Mouse (Mus musculus) thymus, adult 2 months (tissue): ENCODE measurements around the gene Frmpd4. TPM values are rescaled to one million over a fixed set of nuclear protein-coding genes. Genes with fewer than 3 reads are reported as not detected.

Experiments used
- DNase-seq: peaks from one replicate; pipeline ENCODE4 v3.0.0; 2021
- H3K27ac ChIP-seq: fragments of 200-500 bp; 2 replicates; pipeline ENCODE4 v1.5.1; 2012; ENCODE audit warnings: low read length, control low read depth; ENCODE audit not compliant: control insufficient read depth, insufficient read depth
- H3K27me3 ChIP-seq: fragments of 200-500 bp; 2 replicates; pipeline ENCODE4 v1.6.1; 2012; ENCODE audit warnings: mild to moderate bottlenecking, low read length, moderate library complexity, mixed read lengths; ENCODE audit not compliant: control insufficient read depth, insufficient read depth
- H3K36me3 ChIP-seq: fragments of 200-500 bp; 2 replicates; pipeline ENCODE4 v1.6.1; 2012; ENCODE audit warnings: mild to moderate bottlenecking, low read length, moderate library complexity; ENCODE audit not compliant: control insufficient read depth, insufficient read depth
- H3K4me1 ChIP-seq: fragments of 200-500 bp; replicated peaks from 2 replicates; pipeline ENCODE4 v1.6.1; 2012; ENCODE audit warnings: low read length; ENCODE audit not compliant: control insufficient read depth, insufficient read depth
- H3K4me3 ChIP-seq: fragments of 200-500 bp; 2 replicates; pipeline ENCODE4 v1.5.1; 2012; ENCODE audit warnings: mild to moderate bottlenecking, low read length, control low read depth, moderate library complexity; ENCODE audit not compliant: control insufficient read depth, insufficient read depth
- CTCF ChIP-seq: fragments of 200-500 bp; IDR thresholded peaks from 2 replicates; pipeline ENCODE4 v1.5.1; 2012; ENCODE audit warnings: mild to moderate bottlenecking, control low read depth, low read length, moderate library complexity, borderline replicate concordance; ENCODE audit not compliant: control insufficient read depth, poor library complexity, insufficient read depth; ENCODE audit errors: extremely low read depth
- POLR2A ChIP-seq: fragments of 200-500 bp; IDR thresholded peaks from 2 replicates; pipeline ENCODE4 v1.6.1; 2012; ENCODE audit warnings: mild to moderate bottlenecking, low read length, control low read depth, moderate library complexity; ENCODE audit not compliant: control insufficient read depth, poor library complexity, insufficient read depth; ENCODE audit errors: extremely low read depth
- WGBS: fragments of 180-500 bp; shearing (Covaris S2); methylation state at CpG from one replicate; pipeline ENCODE4 v1.1.7; 2018; 5-methylcytosine and 5-hydroxymethylcytosine counted together
- polyA plus RNA-seq: library from polyadenylated mRNA; depleted of rRNA; stranded (reverse); fragments of >200 nt; gene quantifications from 2 replicates; pipeline ENCODE4 v1.2.3, GENCODE M21; 2012; rRNA removed

The Frmpd4 gene
- polyA plus RNA-seq, 1 experiment, result 0.03 TPM

DNA sequence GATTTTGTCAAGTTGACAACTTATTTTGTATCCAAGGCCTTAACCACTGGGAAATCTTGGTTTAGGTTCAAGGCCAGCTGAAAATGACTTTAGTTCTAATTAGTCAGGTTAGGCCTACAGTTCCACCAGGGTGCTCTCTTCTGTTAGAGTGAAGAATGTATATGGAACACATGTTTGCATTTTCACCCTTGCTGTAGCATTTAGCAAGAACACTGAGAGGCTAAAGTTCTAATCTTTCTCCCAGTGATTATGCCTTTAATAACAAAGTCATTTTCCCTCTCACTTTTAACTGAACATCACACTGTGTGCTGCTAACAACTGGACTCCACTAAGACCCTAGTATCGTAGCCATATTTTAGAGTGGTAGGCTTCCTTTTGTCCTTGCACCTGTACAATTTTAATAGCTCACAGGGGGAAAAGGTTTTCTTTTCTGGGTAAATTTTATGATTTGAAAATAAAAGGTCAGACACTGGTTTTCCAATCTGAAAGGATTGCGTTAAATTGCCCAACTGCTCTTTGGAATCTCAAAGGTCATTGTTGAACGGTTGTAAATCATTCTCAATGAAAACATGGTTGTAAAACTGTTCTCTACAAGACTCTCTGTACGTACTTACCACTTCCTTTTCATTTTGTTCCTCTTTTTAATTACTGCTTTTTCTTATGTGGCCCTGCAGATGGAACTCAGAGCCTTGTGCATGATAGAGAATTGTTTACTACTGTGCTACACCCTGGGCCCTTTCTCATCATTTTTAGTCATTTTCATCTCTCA is 1093.4 kb downstream of the Frmpd4 start:
- no peaks in the 10 kb centered on the region for H3K36me3 ChIP-seq
- DNase-seq, result no peak
- H3K4me3 ChIP-seq, result no peak overlapping the region
- H3K27me3 ChIP-seq, result no peaks in the 10 kb centered on the region
- 42% methylated on average over 4 of the region's 4 CpGs for WGBS
- H3K27ac ChIP-seq, result no peak overlapping the region
- no peaks in the 10 kb centered on the region for H3K4me1 ChIP-seq
- no peak for TF ChIP-seq POLR2A
- no peak for TF ChIP-seq CTCF

- H3K36me3 ChIP-seq, result no peaks in the 10 kb centered on the region
- no peak overlapping the region for H3K4me3 ChIP-seq
- no peaks in the 10 kb centered on the region for H3K4me1 ChIP-seq
- TF ChIP-seq CTCF (no peak), POLR2A (no peak)
- no peak overlapping the region for H3K27ac ChIP-seq
- DNase-seq, result no peak
- no peaks in the 10 kb centered on the region for H3K27me3 ChIP-seq
- 95% methylated on average over 6 of the region's 6 CpGs for WGBS
These were observed 1099.4 kb downstream of the Frmpd4 start for GRCm38 (mm10) chrX:167477636-167478035.

DNA sequence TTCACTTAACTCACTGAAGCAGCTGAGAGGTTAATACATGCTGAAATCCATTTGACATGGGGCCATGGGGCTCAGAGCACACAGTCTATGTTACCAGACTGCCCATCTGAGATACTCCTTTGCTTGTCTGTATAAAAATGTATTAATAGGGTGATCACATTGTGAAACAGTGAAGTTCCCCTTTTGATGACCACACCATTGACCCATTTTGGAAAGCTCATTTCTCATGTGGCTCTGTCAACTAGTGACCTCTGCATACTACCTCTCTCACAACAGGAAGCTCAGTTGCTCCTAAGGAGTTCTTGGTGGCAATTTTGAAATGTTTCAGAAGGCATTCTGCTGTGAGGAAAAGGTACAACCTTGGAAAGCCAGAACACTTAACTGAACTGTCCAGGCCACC is 1142.1 kb downstream of the Frmpd4 start:
- H3K4me3 ChIP-seq, result no peak overlapping the region
- no peak for DNase-seq
- H3K27me3 ChIP-seq, result no peaks in the 10 kb centered on the region
- no peaks in the 10 kb centered on the region for H3K36me3 ChIP-seq
- no peaks in the 10 kb centered on the region for H3K4me1 ChIP-seq
- no peak for TF ChIP-seq CTCF
- no peak for TF ChIP-seq POLR2A
- H3K27ac ChIP-seq, result no peak overlapping the region

DNA sequence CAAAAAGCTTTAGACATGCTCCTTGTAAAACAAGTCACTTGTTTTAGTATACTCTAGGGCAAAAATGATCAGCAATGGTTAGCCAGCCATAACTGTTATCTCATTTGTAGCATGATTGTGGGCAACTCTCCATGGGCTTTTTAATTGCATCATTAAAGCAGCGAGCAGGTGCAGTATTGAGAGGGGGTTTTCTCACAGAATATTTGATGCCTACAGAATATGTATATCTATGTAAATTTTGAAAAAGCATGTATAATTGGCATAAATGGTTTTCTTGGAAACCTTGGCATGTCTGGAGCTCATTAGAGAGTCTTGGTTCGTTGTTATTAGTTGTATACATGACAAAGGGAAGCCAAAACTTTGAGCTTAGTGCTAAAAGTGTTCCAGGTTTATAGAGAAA is 1143.1 kb downstream of the Frmpd4 start:
- TF ChIP-seq CTCF, result no peak
- TF ChIP-seq POLR2A, result no peak
- Histone ChIP-seq H3K36me3 (no peaks in the 10 kb centered on the region), H3K27me3 (no peaks in the 10 kb centered on the region), H3K4me1 (no peaks in the 10 kb centered on the region), H3K4me3 (no peak overlapping the region), H3K27ac (no peak overlapping the region)
- DNase-seq, result no peak
- WGBS, result 90% methylated on average over 2 of the region's 2 CpGs

Other genes with a start within 250 kb of the Frmpd4 start
- 21.1 and 21.8 TPM in 2 replicates for gene Msl3, start 96.7 kb upstream of the Frmpd4 start, polyA plus RNA-seq
- gene Arhgap6, start 217.9 kb upstream of the Frmpd4 start, polyA plus RNA-seq, result 0.46 TPM in 2 replicates